Mouse (Mus musculus): ENCODE measurements around the gene Rnaseh1.

- TF ChIP-seq EP300 (optimal IDR thresholded peaks at IDR 0.05) (peak; percentile 99), CTCF (IDR thresholded peaks at IDR 0.05; ENCODE audit: low read depth) (no peak)
Measured at GRCm38 (mm10) chr12:28635535-28636476, 13.6 kb upstream of the Rnaseh1 start, which contains the start of gene Rps7.

Measured in stomach, postnatal 0 days (tissue).